Mouse (Mus musculus) embryonic fibroblast, embryonic 13.5 days (primary cell): ENCODE measurements around the gene Gm17067.
"Not testable (repeated sequence)": the region's sequence is repeated elsewhere in the genome, so short reads cannot be mapped to it uniquely, and the experiment has no call there.

ENCODE experiments used
- CTCF ChIP-seq: IDR thresholded peaks from 2 replicates; pipeline ENCODE4 v1.5.1; 2011; ENCODE audit warnings: mild to moderate bottlenecking, control low read depth, low read length, moderate library complexity, borderline replicate concordance; ENCODE audit not compliant: insufficient read depth
- POLR2A ChIP-seq: IDR thresholded peaks from 2 replicates; pipeline ENCODE4 v1.6.1; 2011; ENCODE audit warnings: low read depth, mild to moderate bottlenecking, control low read depth, low read length, moderate library complexity

- TF ChIP-seq POLR2A, CTCF: not testable (repeated sequence)
Measured at GRCm38 (mm10) chr7:42693251-42693650, 33.6 kb downstream of the Gm17067 start.
